In the genomic region with DNA sequence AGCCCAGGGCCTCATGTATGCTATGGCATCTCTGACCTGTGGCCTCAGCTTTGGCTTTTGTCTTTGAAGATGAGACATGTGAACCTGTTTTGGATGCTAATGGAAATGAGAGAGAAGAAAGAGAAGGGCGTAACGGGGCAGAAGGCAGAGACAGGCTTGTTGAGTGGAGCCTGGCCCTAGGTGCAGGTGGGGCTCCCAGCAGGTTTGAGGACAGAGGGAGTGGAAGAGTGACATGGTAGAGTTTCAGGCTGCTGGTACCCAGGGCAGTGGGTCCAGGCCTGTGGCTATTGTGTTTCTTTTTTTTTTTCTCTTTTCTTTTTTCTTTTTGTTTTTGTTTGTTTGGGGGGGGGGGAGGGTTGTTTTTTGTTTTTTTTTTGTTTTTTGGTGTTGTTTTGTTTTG, we compare ENCODE assay signal across 25 mouse cellular contexts. TPM values are rescaled to one million over a fixed set of nuclear protein-coding genes. Genes with fewer than 3 reads are reported as not detected.
A peak's percentile ranks its signal among the peaks of the same experiment; 100 is the strongest.
DNase-seq lines count a peak whose midpoint lies in the region; ATAC-seq lines count a peak whose summit lies in the region.
"Had no signal": no experiment of that assay in that cellular context is flagged by ENCODE, and none has a peak within 500 bp of the region (broad histone marks: within the 10 kb centered on the region; RNA-seq: fewer than 3 reads in every experiment).

No protein-coding gene starts in this region.

- H3K36me3 ChIP-seq in erythroblast, embryonic 14.5 days (ENCODE audit: control insufficient read depth), result peaks cover 41% of the 10 kb centered on the region
- no peaks in the 10 kb centered on the region for H3K36me3 ChIP-seq in liver, embryonic 11.5 days (ENCODE audit: control insufficient read depth, insufficient read depth, low read length)
- no peaks in the 10 kb centered on the region for H3K36me3 ChIP-seq in liver, embryonic 13.5 days
- H3K36me3 ChIP-seq in liver, embryonic 15.5 days (replicated peaks), result no peaks in the 10 kb centered on the region
- H3K36me3 ChIP-seq: embryonic facial prominence, embryonic 10.5 days; embryonic facial prominence, embryonic 12.5 days; forebrain, embryonic 15.5 days; G1E had no signal

- H3K27me3 ChIP-seq in erythroblast, embryonic 14.5 days (ENCODE audit: control insufficient read depth), result peaks cover 5% of the 10 kb centered on the region; the same call in 1 of the 2 replicates
- no peaks in the 10 kb centered on the region for H3K27me3 ChIP-seq in liver, embryonic 11.5 days (replicated peaks; ENCODE audit: control insufficient read depth, insufficient read depth, low read length)
- H3K27me3 ChIP-seq in liver, embryonic 13.5 days, result peaks cover 11% of the 10 kb centered on the region
- H3K27me3 ChIP-seq in liver, embryonic 15.5 days, result peaks cover 1% of the 10 kb centered on the region; the same call in 1 of the 2 replicates
- H3K27me3 ChIP-seq: embryonic facial prominence, embryonic 12.5 days; forebrain, embryonic 15.5 days; Patski had no signal

- no peak overlapping the region for H3K9ac ChIP-seq in liver, embryonic 11.5 days (ENCODE audit: low read depth, low read length)
- peak overlapping the region; percentile 68 for H3K9ac ChIP-seq in liver, embryonic 13.5 days
- H3K9ac ChIP-seq in liver, embryonic 15.5 days, result peak overlapping the region; percentile 26; the same call in 1 of the 2 replicates
- H3K9ac ChIP-seq: embryonic facial prominence, embryonic 12.5 days; forebrain, embryonic 13.5 days; forebrain, embryonic 15.5 days had no signal

- peaks cover 73% of the 10 kb centered on the region for H3K4me1 ChIP-seq in erythroblast, embryonic 14.5 days (ENCODE audit: control insufficient read depth)
- peaks cover 8% of the 10 kb centered on the region for H3K4me1 ChIP-seq in liver, embryonic 11.5 days (replicated peaks; ENCODE audit: control insufficient read depth, insufficient read depth, low read length)
- peaks cover 41% of the 10 kb centered on the region for H3K4me1 ChIP-seq in liver, embryonic 13.5 days (replicated peaks)
- peaks cover 36% of the 10 kb centered on the region for H3K4me1 ChIP-seq in liver, embryonic 15.5 days (replicated peaks)
- H3K4me1 ChIP-seq: forebrain, embryonic 15.5 days had no signal

- ATAC-seq in erythroblast, adult 5-6 weeks (replicated peaks; ENCODE audit: low FRiP score, poor library complexity, severe bottlenecking), result no peak
- ATAC-seq in liver, embryonic 11.5 days (replicated peaks; ENCODE audit: low FRiP score), result no peak
- ATAC-seq in liver, embryonic 13.5 days (ENCODE audit: low read depth), result peak; percentile 63
- peak; percentile 62 for ATAC-seq in liver, embryonic 15.5 days (ENCODE audit: insufficient read depth)
- ATAC-seq: activated CD4-positive, CD25-positive, alpha-beta regulatory T cell, adult 4 months; CD4-positive, CD25-positive, alpha-beta regulatory T cell, adult 4 months; forebrain, embryonic 13.5 days; forebrain, embryonic 15.5 days; Patski had no signal

- peak overlapping the region; percentile 74 for H3K4me3 ChIP-seq in erythroblast, embryonic 14.5 days (replicated peaks)
- no peak overlapping the region for H3K4me3 ChIP-seq in liver, embryonic 11.5 days (ENCODE audit: low read depth, low read length)
- peak overlapping the region; percentile 53 for H3K4me3 ChIP-seq in liver, embryonic 13.5 days (replicated peaks)
- H3K4me3 ChIP-seq in liver, embryonic 15.5 days (replicated peaks), result peak overlapping the region; percentile 53
- H3K4me3 ChIP-seq: embryonic facial prominence, embryonic 10.5 days; embryonic facial prominence, embryonic 12.5 days; forebrain, embryonic 13.5 days; forebrain, embryonic 15.5 days had no signal

- H3K27ac ChIP-seq in liver, embryonic 11.5 days (ENCODE audit: low read depth, low read length), result no peak overlapping the region
- peak overlapping the region; percentile 95 for H3K27ac ChIP-seq in liver, embryonic 13.5 days
- peak overlapping the region; percentile 91 for H3K27ac ChIP-seq in liver, embryonic 15.5 days (replicated peaks)
- H3K27ac ChIP-seq: embryonic facial prominence, embryonic 10.5 days; embryonic facial prominence, embryonic 12.5 days; forebrain, embryonic 13.5 days; forebrain, embryonic 15.5 days had no signal

- H3K9me3 ChIP-seq in erythroblast, embryonic 14.5 days (ENCODE audit: control insufficient read depth, low read length), result no peaks in the 10 kb centered on the region
- H3K9me3 ChIP-seq in liver, embryonic 11.5 days (ENCODE audit: control insufficient read depth, low read length), result no peaks in the 10 kb centered on the region
- H3K9me3 ChIP-seq in liver, embryonic 13.5 days (replicated peaks), result no peaks in the 10 kb centered on the region
- no peaks in the 10 kb centered on the region for H3K9me3 ChIP-seq in liver, embryonic 15.5 days (replicated peaks)
- H3K9me3 ChIP-seq: embryonic facial prominence, embryonic 10.5 days; embryonic facial prominence, embryonic 12.5 days; forebrain, embryonic 13.5 days; forebrain, embryonic 15.5 days; G1E had no signal

- 86% methylated on average over 2 of the region's 2 CpGs for WGBS in liver, embryonic 11.5 days
- WGBS in liver, embryonic 13.5 days (ENCODE audit: insufficient replicate concordance), result 85% methylated on average over 2 of the region's 2 CpGs
- 82% methylated on average over 2 of the region's 2 CpGs for WGBS in liver, embryonic 15.5 days (ENCODE audit: insufficient replicate concordance)

- DNase-seq in liver, result peak; percentile 43
- no peak for DNase-seq in liver, embryonic 11.5 days (ENCODE audit: low spot score)
- no peak for DNase-seq in liver, embryonic 13.5 days
- DNase-seq in spleen, postnatal 10 days (ENCODE audit: low spot score in 2 of 2), result no peak
- no peak for DNase-seq in layer of hippocampus, postnatal 14 days (ENCODE audit: low spot score in 2 of 2)
- DNase-seq: adrenal gland, adult 8-10 months; adrenal gland, postnatal 14 days; adrenal gland, postnatal 36 days; B cell, adult 2 months; cerebellum, adult 11-12 months; cerebellum, adult 2 months; cerebellum, adult 9-10 months; cerebellum, postnatal 10 days; cerebellum, postnatal 25 days had no signal

- no peak overlapping the region for H3K4me2 ChIP-seq in liver, embryonic 11.5 days
- peak overlapping the region; percentile 56 for H3K4me2 ChIP-seq in liver, embryonic 13.5 days
- H3K4me2 ChIP-seq in liver, embryonic 15.5 days, result peak overlapping the region; percentile 46
- H3K4me2 ChIP-seq: embryonic facial prominence, embryonic 12.5 days; forebrain, embryonic 13.5 days; forebrain, embryonic 15.5 days had no signal

RNA-seq across cellular contexts. Expression of gene Slc4a5, which starts 27.5 kb away (rescaled TPM):
- 1.8 and 2.3 TPM in 2 replicates for polyA plus RNA-seq in erythroblast, embryonic 14.5 days (2012)
- 1.0 and 1.2 TPM in 2 replicates for total RNA-seq in erythroblast, adult 5-6 weeks (2015; ENCODE audit: low replicate concordance)
- total RNA-seq in erythroblast, adult 5-6 weeks (2017; ENCODE audit: low replicate concordance), result 0.28 and 0.43 TPM in 2 replicates
- 0.23 and 0.41 TPM in 2 replicates for polyA plus RNA-seq in liver, embryonic 11.5 days (2014; fragmentation: Nextera tagmentation; extraction: Ambion mirVana)
- 0.86 and 0.89 TPM in 2 replicates for polyA plus RNA-seq in liver, embryonic 13.5 days (2015; fragmentation: Nextera tagmentation; extraction: Ambion mirVana)
- polyA plus RNA-seq in liver, embryonic 15.5 days (2015; fragmentation: Nextera tagmentation; extraction: Ambion mirVana), result 1.1 TPM in 2 replicates
- total RNA-seq in layer of hippocampus, postnatal 14 days (2021), result 10 to 100 TPM in 1 of 2 experiments, under 1 TPM in 1; 0.41 to 11.9 TPM
- polyA plus RNA-seq: G1E had no signal

Comparison
In these comparisons a context has a peak if more than half of its experiments do, and no peak if none do; other contexts are left out.
1. ATAC-seq: peak in liver, embryonic 13.5 days (single experiment) and liver, embryonic 15.5 days (single experiment); none in erythroblast, adult 5-6 weeks (single experiment) and liver, embryonic 11.5 days (single experiment).